Mouse (Mus musculus): ENCODE measurements around the gene Ptprm.

Gene Ptprm

GRCm38 (mm10) chr17:67071231-67072009 is 282.8 kb downstream of the Ptprm start:
- peak; percentile 8 for DNase-seq (ENCODE audit: low spot score)

DNA sequence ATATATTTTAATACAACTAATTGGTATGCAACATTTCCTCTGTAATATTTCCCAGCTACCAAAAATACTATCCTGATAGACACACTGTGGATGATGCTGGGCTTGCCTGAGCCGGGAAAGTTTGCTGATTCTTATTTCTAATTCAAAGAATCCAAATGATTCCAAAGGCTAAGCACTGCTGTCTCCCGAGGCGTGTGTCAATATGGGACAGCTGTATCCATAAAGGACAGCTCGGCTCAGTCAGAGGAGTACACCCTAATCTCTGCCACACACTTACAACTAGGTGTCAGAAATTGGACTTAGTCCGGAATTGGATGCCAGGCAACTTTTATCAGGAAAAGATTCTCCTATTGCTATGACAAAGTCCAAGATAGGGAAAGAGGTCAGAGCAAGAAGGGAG is 290.6 kb downstream of the Ptprm start:
- no peak for DNase-seq (ENCODE audit: low spot score)

DNA sequence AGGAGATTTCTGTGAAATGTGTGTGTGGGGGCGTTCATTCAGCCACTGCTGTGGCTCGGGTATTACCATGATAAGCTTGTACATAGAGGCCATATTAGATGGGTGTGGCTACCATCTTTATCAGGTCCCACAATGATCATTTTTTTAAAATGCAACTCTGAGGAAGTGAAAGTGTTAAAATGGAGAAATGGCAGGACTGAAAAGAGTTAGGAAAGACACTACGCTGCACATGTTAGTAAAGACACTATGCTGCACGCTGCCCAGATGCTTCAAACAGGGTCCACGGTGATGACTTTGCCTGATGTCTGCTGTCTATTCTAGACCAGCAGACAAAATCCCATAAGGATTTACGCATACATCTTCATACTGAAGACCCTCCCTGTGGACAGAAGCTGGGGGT is 298.6 kb downstream of the Ptprm start:
- DNase-seq (ENCODE audit: low spot score) = no peak

GRCm38 (mm10) chr17:67054202-67054601 is 300.1 kb downstream of the Ptprm start:
- no peak for DNase-seq (ENCODE audit: low spot score)

GRCm38 (mm10) chr17:67052624-67053314 is 301.5 kb downstream of the Ptprm start:
- DNase-seq (ENCODE audit: low spot score) = no peak

- no peak for DNase-seq (ENCODE audit: low spot score)
Measured at GRCm38 (mm10) chr17:67047697-67048096, 306.6 kb downstream of the Ptprm start.

DNA sequence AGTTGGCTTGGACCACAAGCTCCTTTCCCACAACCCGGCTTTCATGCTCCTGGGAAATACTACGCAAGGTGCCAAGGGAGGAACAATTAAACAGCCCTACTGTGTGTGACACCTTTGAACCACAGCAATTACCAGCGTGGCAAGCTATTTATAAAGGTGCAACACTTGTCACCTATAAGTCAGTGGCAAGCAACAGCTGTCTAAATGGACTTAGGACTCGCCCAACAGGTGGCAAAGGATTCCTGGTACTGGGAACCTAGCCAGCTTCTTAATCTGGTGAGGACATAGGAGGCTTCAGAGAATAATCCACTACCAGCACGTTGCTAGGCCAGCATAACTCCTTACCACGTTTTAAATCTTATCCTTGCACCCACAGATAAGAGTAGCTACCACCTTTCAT is 315.7 kb downstream of the Ptprm start:
- no peak for DNase-seq (ENCODE audit: low spot score)

DNA sequence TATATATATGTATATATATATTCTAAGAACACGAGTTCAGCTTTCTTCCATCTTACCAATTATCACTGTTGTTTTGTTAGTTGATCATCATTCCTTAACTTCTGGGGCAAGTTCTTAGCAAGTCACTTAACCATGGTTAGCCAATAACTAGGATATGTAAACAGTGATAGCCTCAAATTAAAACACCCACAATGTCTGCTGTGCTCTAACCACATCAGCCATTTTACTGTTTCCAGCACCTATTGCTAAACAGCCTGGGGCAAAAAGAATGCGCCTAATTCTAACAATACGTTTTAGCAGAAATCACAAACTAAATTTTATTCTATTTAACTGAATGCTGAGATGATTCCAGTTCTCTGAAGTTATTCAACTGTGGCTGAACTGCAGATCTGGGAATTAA is 320.7 kb downstream of the Ptprm start:
- no peak for DNase-seq (ENCODE audit: low spot score)

DNA sequence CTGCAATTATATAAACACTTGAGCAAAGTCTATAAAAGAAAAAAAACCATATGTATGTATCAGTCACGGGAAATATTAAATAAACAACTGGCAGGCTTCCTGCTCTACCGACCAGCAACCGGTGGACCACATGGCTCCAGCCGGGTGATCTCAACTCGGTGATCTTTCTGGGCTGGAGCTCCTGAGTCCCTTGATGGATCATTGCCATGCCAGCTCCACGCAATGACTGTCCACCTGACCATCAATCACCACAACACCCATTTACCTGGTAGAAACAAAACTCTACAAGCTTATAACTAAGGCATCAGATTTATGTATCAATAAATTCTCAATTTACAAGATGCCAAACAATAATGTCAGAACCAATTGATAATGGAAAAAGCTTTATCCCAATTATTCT is 322.2 kb downstream of the Ptprm start:
- no peak for DNase-seq (ENCODE audit: low spot score)

DNA sequence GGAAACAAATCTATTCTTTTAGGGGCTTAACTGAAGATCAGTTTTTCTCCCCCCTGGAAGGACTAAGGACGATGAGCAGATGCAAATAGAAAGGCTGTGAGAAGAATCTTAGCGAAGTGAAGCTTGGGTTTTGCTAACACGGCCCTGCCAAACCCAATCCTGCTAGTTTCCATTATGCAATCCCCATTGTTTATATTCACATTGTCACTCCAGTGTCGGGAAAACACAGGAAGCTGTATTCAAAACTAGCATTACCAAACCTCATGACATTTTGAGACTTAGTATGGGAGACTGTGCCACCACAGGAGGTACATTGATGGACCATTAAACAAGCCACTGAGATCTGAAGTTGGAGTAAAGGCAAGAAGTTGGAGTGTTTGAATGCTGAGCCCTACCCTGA is 322.9 kb downstream of the Ptprm start:
- no peak for DNase-seq (ENCODE audit: low spot score)

- no peak for DNase-seq (ENCODE audit: low spot score)
Measured at GRCm38 (mm10) chr17:67027274-67027673, 327.0 kb downstream of the Ptprm start.

DNA sequence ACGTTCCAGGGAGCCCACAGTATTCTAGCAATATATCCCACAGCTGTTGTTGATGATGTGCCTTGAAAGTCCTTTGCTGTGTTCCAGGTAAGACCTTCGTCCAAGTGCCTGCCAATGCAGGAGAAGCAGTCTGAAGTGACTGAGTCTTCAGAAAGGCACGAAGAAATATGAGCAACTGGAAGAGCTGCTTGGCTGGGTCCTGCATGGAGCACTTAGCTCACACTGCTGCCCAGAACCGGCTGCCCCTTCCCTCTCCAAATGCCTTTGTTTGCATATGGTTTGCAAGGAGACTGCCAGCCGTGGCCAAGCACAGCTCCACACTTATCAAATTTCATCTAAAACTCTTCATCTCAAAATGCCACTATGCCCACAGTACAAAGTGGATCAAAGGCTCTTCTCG is 337.8 kb downstream of the Ptprm start:
- DNase-seq (ENCODE audit: low spot score) = no peak

DNA sequence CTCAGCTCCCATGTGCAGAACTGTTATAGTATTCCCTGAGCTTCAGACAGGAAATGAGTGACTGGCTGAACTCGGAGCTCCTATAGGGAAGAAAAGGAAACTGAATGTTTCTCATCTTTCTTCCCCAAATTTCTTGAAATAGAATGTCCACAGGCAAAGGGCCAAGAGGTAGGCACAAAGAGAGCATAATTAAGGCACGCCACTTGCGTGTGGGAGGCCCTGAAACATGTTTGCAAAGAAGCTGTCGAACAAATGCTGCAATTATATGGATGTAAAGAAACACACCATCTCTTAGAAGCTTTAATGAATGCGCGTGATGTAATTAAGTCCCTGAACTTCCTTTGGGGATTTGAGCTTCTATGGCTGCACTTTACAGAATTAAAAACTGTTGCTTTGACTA is 341.0 kb downstream of the Ptprm start:
- no peak for DNase-seq (ENCODE audit: low spot score)

DNA sequence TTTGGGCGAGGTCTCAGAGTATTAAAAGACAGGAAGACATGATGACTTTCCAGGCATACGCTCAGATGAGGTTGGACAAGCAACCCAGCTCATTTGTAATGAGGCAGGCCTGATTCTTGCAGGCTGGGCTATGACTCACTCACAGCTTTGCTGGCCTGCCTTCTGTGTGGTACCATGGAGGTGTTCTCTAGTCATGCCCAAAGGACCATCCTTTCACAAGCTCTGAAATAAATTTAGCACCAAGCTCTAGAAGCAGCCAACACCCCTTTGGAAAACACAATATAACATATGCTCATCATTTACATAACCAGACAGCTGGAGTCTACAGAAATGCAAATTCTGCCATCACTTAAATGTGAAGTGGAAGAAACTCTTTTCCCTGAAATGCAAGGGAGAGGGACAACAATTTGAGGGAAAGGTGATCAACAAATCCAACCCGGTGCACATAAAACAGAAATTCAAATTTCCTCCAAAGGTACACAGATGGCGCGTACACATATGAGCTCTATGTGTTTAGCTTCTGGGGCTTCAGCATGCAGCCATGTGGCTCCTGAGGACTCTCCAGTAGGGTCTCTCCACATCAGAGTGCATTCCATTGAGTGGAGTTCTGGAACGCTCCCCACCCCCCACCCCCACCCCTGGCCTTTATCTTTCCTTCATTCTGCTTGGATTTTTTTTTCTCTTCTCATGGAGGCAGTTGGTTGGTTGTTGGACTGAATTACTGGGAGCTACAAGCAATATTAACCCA is 342.2 kb downstream of the Ptprm start:
- DNase-seq (ENCODE audit: low spot score) = no peak

- DNase-seq (ENCODE audit: low spot score) = no peak
Measured at GRCm38 (mm10) chr17:67010136-67010535, 344.1 kb downstream of the Ptprm start.

GRCm38 (mm10) chr17:67008137-67008536 is 346.1 kb downstream of the Ptprm start:
- DNase-seq (ENCODE audit: low spot score) = no peak

GRCm38 (mm10) chr17:67006740-67007385 is 347.4 kb downstream of the Ptprm start:
- DNase-seq (ENCODE audit: low spot score) = peak; percentile 63

DNA sequence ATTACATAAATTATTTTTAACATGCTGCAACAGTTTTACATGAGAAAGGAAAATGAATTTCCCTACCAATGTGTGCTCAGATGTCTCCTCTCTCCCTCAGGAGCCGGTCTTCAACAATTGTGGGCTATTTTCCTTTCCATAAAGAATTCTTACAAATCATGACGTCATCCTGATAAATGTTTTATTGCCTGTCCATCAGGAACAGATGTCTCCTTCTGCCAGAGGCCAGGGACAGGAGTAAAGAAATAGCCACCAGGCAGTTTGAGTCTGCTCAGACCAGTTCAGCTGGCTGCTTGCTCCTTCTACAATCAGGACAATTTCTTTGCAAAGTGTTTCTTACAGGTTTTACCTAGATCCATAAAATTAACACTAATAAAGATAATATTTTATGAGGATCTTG is 357.4 kb downstream of the Ptprm start:
- no peak for DNase-seq (ENCODE audit: low spot score)

- DNase-seq (ENCODE audit: low spot score) = no peak
Measured at GRCm38 (mm10) chr17:66996016-66996415, 358.2 kb downstream of the Ptprm start.

GRCm38 (mm10) chr17:66991815-66992214 is 362.4 kb downstream of the Ptprm start:
- DNase-seq (ENCODE audit: low spot score) = no peak

GRCm38 (mm10) chr17:66990761-66991160 is 363.5 kb downstream of the Ptprm start:
- no peak for DNase-seq (ENCODE audit: low spot score)

GRCm38 (mm10) chr17:66988014-66988413 is 366.2 kb downstream of the Ptprm start:
- DNase-seq (ENCODE audit: low spot score) = no peak
